Mouse (Mus musculus) embryonic facial prominence, embryonic 10.5 days (tissue): ENCODE results near the gene Irf5. TPM values are rescaled to one million over a fixed set of nuclear protein-coding genes. Genes with fewer than 3 reads are reported as not detected.

ENCODE experiments used
- DNase-seq: peaks from one replicate; pipeline ENCODE4 v3.0.0-alpha.2; 2017; ENCODE audit warnings: low spot score
- H3K27ac ChIP-seq: fragments of 300-500 bp; sonication (generic); replicated peaks from 2 replicates; pipeline ENCODE4 v1.5.1; 2016; ENCODE audit warnings: mild to moderate bottlenecking
- H3K27me3 ChIP-seq: fragments of 300-500 bp; sonication (generic); replicated peaks from 2 replicates; pipeline ENCODE4 v1.6.1; 2016; ENCODE audit warnings: low read depth, mild to moderate bottlenecking; ENCODE audit not compliant: poor library complexity, severe bottlenecking
- H3K36me3 ChIP-seq: fragments of 300-500 bp; sonication (generic); replicated peaks from 2 replicates; pipeline ENCODE4 v1.6.1; 2016; ENCODE audit warnings: mild to moderate bottlenecking, moderate library complexity
- H3K4me1 ChIP-seq: fragments of 300-500 bp; sonication (generic); 2 replicates; pipeline ENCODE4 v1.6.1; 2016
- H3K4me3 ChIP-seq: fragments of 300-500 bp; sonication (generic); 2 replicates; pipeline ENCODE4 v1.5.1; 2016; ENCODE audit warnings: mild to moderate bottlenecking, moderate library complexity
- H3K9me3 ChIP-seq: fragments of 300-500 bp; sonication (generic); 2 replicates; pipeline ENCODE4 v1.6.1; 2016; ENCODE audit warnings: mild to moderate bottlenecking
- WGBS: fragments of 180-500 bp; shearing (Covaris S2); methylation state at CpG from one replicate; pipeline ENCODE4 v1.1.7; 2016; 5-methylcytosine and 5-hydroxymethylcytosine counted together
- polyA plus RNA-seq: library from polyadenylated mRNA; unstranded; fragments of >200 nt; fragmentation: Nextera tagmentation; extraction: Ambion mirVana; gene quantifications from 2 replicates; pipeline ENCODE4 v1.2.1, GENCODE M21; 2016

Gene Irf5
- polyA plus RNA-seq, 1 experiment from 2014 or later, result 2.3 TPM

- Histone ChIP-seq H3K9me3 (no peaks in the 10 kb centered on the region), H3K27me3 (peaks cover 78% of the 10 kb centered on the region), H3K36me3 (peaks cover 8% of the 10 kb centered on the region; the same call in 1 of the 2 replicates), H3K4me3 (peak within 1 kb of the TSS; percentile 68), H3K27ac (peak within 1 kb of the TSS; percentile 90), H3K4me1 (peaks cover 69% of the 10 kb centered on the region)
- peak; percentile 73 for DNase-seq
- 2% methylated on average over 47 of the region's 47 CpGs for WGBS
These were observed 18.7 kb upstream of the Irf5 start, which contains the start of gene Kcp for GRCm38 (mm10) chr6:29507447-29508309. Gene Kcp (minus strand): TSS chr6:29507952.

DNA sequence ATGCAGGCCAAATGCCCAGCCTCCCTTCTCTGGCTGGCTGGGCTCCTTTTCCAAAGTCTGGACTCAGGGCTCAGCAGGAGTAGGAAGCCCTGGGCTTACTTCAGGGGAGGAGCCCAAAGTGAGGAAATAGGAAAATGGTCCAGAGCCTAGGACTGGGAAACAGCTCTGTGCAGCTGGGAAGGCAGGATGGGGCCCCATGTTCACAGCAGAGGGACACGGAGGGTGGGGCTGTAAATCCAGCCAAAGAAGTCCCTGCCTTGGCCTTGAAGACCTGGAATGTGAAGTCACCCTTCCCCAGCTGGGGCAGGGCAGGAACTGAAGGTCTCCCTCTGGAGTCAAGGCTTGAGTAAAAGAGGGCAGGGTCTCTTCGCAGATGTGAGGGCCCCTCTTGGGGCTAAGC, 17.3 kb upstream of the Irf5 start:
- H3K4me1 ChIP-seq, result peaks cover 83% of the 10 kb centered on the region
- WGBS, result 44% methylated on average over 2 of the region's 2 CpGs
- no peaks in the 10 kb centered on the region for H3K9me3 ChIP-seq
- no peak overlapping the region for H3K4me3 ChIP-seq
- peak overlapping the region; percentile 55 for H3K27ac ChIP-seq
- H3K36me3 ChIP-seq, result peaks cover 4% of the 10 kb centered on the region; the same call in 1 of the 2 replicates
- H3K27me3 ChIP-seq, result peaks cover 71% of the 10 kb centered on the region
- no peak for DNase-seq

- Histone ChIP-seq H3K27ac (peak overlapping the region; percentile 83), H3K36me3 (no peaks in the 10 kb centered on the region), H3K27me3 (peaks cover 71% of the 10 kb centered on the region), H3K4me3 (peak overlapping the region; percentile 42), H3K4me1 (peaks cover 62% of the 10 kb centered on the region), H3K9me3 (no peaks in the 10 kb centered on the region)
- WGBS, result under 1% methylated on average over 11 of the region's 11 CpGs
- peak; percentile 86 for DNase-seq
These were observed 13.1 kb upstream of the Irf5 start for GRCm38 (mm10) chr6:29513284-29513683.

- H3K27ac ChIP-seq, result no peak overlapping the region
- H3K9me3 ChIP-seq, result no peaks in the 10 kb centered on the region
- peaks cover 50% of the 10 kb centered on the region for H3K27me3 ChIP-seq
- H3K36me3 ChIP-seq, result no peaks in the 10 kb centered on the region
- peak; percentile 81 for DNase-seq
- no peak overlapping the region for H3K4me3 ChIP-seq
- 10% methylated on average over 5 of the region's 5 CpGs for WGBS
- H3K4me1 ChIP-seq, result peaks cover 29% of the 10 kb centered on the region
These were observed 9.3 kb upstream of the Irf5 start for GRCm38 (mm10) chr6:29517139-29517538.

DNA sequence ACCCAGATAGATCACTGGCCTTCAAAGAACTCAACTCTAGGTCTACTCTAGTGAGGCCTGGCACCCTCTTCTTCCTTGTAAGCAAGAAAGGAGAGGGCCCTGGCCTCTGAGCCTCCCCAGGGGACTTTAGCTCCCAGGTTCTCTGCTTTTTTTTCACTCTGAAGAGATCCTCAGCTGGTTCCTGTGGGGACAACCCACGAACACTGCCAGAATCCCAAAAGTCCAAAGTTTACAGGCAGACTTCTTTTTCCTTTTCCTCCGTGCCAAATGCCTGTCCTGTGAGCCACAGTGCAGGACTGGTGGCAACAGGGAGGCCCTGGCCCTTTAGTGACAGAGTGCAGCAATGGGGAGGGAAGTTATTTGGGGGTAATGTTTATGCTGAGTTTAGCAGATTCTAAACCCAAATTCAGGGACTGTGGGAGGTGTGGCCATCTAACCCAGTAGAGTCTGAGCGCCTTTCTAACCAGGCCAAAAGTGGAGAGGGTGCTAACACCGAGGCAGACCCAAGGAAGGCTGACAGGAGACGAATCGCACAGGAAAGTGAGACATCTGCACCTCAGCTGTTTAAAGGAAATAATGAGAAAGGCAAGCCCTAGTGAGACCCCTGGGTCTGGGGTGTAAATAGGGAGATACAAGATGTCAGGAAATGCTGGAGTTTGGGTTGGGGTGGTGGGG, 3.7 kb upstream of the Irf5 start:
- no peaks in the 10 kb centered on the region for H3K36me3 ChIP-seq
- no peak for DNase-seq
- H3K27me3 ChIP-seq, result peaks cover 69% of the 10 kb centered on the region
- H3K9me3 ChIP-seq, result no peaks in the 10 kb centered on the region
- peaks cover 18% of the 10 kb centered on the region for H3K4me1 ChIP-seq
- H3K4me3 ChIP-seq, result no peak overlapping the region
- WGBS, result 79% methylated on average over 6 of the region's 6 CpGs
- H3K27ac ChIP-seq, result no peak overlapping the region

DNA sequence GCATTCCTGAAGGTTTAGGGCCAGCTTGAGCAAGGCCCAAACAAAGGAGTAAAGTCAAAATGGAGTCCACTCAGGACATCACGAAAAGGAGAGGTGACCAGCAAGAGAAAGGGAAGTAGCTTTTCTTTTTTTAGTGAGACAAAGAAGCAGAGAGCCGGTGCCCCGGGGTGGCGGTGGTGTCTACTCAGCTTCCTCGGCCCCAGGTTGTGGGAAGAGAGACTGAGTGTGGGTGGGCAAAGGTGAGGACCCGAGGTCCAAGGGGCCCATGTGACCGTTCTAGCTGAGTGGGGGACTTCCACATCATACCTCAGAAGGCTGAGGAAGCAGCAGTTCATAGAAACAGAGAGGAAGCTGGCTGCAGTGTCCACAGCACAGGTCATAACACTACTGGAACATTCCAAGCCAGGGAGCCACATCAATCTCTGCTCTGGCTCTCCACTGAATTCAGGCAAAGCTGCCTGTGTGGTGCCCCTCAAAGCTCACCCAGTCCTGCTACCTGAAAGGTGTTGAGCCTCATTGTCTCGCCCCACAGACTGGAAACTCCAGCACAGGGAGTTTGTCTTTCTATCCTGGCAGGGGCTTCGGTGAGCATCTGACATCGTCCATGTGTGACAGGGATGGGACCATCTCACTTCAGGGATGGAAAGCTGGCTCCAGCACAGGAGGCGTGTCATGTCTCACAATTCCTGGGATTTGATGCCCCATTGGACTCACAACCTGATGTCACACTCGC, 3.0 kb upstream of the Irf5 start:
- Histone ChIP-seq H3K27me3 (peaks cover 69% of the 10 kb centered on the region), H3K4me3 (no peak overlapping the region), H3K36me3 (no peaks in the 10 kb centered on the region), H3K27ac (no peak overlapping the region; the same call in 1 of the 2 replicates), H3K9me3 (no peaks in the 10 kb centered on the region), H3K4me1 (peaks cover 25% of the 10 kb centered on the region)
- no peak for DNase-seq
- 77% methylated on average over 12 of the region's 12 CpGs for WGBS

GRCm38 (mm10) chr6:29524034-29524489, 2.4 kb upstream of the Irf5 start:
- no peaks in the 10 kb centered on the region for H3K9me3 ChIP-seq
- peaks cover 72% of the 10 kb centered on the region for H3K27me3 ChIP-seq
- H3K27ac ChIP-seq, result no peak overlapping the region
- no peaks in the 10 kb centered on the region for H3K36me3 ChIP-seq
- H3K4me3 ChIP-seq, result no peak overlapping the region
- peaks cover 31% of the 10 kb centered on the region for H3K4me1 ChIP-seq
- no peak for DNase-seq
- 71% methylated on average over 6 of the region's 6 CpGs for WGBS

DNA sequence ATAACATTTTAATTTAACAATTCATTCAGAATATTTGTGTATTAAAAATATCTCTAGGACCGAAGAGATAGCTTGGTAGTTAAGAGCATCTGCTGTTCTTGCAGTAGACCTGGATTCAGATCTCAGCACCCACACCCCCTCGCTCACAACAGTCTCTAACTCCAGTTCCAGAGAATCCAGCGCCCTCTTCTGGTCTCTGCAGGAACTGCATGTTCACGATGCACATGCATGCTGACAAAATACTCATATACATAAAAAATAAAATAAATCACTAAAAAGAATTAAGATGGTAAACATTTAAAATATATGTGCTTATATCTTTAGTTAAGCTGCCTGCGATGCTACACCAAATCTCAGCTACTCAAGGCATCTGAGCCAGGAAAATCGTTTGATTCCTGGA, 1.2 kb upstream of the Irf5 start:
- Histone ChIP-seq H3K27me3 (peaks cover 81% of the 10 kb centered on the region), H3K4me1 (peaks cover 37% of the 10 kb centered on the region), H3K27ac (no peak overlapping the region), H3K36me3 (no peaks in the 10 kb centered on the region), H3K4me3 (no peak overlapping the region), H3K9me3 (no peaks in the 10 kb centered on the region)
- WGBS, result 65% methylated on average over 6 of the region's 6 CpGs
- DNase-seq, result no peak

DNA sequence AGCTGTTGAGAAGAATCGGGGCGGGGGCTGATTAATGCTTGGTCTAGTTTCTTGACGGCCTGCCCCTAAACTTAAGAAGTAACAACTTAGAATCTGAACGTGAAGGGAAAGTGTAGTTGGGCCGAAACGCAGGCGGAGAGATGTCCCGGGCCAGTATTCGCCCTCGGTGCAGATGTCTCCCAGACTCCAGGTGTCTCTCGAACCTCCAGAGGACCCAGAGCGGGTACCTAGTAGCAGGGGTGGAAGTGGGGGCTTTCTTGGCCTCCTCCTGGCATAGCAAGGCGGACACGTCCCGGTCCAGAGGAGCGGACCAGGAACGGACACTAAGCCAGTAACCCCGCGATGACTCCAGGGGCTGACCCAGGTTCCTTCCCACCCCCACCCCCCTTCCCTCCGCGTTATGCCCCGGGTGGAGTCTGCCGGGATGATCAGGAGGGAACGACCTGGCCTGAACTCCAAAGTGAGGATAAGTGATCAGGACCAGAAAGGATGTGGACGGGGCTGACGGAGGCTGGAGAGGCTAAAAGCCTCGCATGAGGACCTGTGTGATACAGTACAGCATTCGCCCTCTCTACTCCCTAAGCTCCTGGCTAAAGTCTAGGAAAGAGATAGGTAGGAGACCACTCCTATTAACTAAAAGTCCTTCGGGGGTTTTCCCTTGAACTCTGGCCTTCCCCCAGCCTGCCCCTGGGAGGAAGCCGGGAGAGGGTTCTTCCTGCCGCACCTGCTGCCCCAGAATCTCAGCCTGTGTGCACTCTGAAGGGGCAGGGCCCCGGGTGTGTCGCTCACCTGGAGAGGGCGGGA, 1.1 kb downstream of the Irf5 start:
- no peak overlapping the region for H3K27ac ChIP-seq
- H3K36me3 ChIP-seq, result no peaks in the 10 kb centered on the region
- peak overlapping the region; percentile 70 for H3K4me3 ChIP-seq
- WGBS, result 5% methylated on average over 34 of the region's 34 CpGs
- no peaks in the 10 kb centered on the region for H3K9me3 ChIP-seq
- H3K4me1 ChIP-seq, result peaks cover 37% of the 10 kb centered on the region
- peaks cover 86% of the 10 kb centered on the region for H3K27me3 ChIP-seq
- peak; percentile 40 for DNase-seq

GRCm38 (mm10) chr6:29528165-29528505, 1.7 kb downstream of the Irf5 start:
- H3K27ac ChIP-seq, result no peak overlapping the region
- no peaks in the 10 kb centered on the region for H3K9me3 ChIP-seq
- peak overlapping the region; percentile 70 for H3K4me3 ChIP-seq
- 13% methylated on average over 8 of the region's 8 CpGs for WGBS
- H3K27me3 ChIP-seq, result peaks cover 83% of the 10 kb centered on the region
- no peak for DNase-seq
- peaks cover 37% of the 10 kb centered on the region for H3K4me1 ChIP-seq
- no peaks in the 10 kb centered on the region for H3K36me3 ChIP-seq

GRCm38 (mm10) chr6:29528561-29529443, 2.4 kb downstream of the Irf5 start:
- no peaks in the 10 kb centered on the region for H3K9me3 ChIP-seq
- no peak for DNase-seq
- no peaks in the 10 kb centered on the region for H3K36me3 ChIP-seq
- 29% methylated on average over 13 of the region's 13 CpGs for WGBS
- H3K27ac ChIP-seq, result no peak overlapping the region
- H3K4me1 ChIP-seq, result peaks cover 37% of the 10 kb centered on the region
- peak overlapping the region; percentile 70 for H3K4me3 ChIP-seq
- peaks cover 78% of the 10 kb centered on the region for H3K27me3 ChIP-seq
